Mouse (Mus musculus): ENCODE measurements at regions not wholly inside any gene's neighbourhood (a gene's known extent, or its start where the extent isn't known, plus 50 kb on each side); places are given as distances from the start of the nearest gene placed in this dataset.

GRCm38 (mm10) chr3:144137483-144137882, 67.5 kb downstream of the Lmo4 start:
- DNase-seq (ENCODE audit: low spot score) = no peak

- DNase-seq (ENCODE audit: low spot score) = no peak
These were observed 68.6 kb downstream of the Lmo4 start for GRCm38 (mm10) chr3:144136432-144136831.

GRCm38 (mm10) chr3:144135646-144136045, 69.4 kb downstream of the Lmo4 start:
- no peak for DNase-seq (ENCODE audit: low spot score)

- no peak for DNase-seq (ENCODE audit: low spot score)
These were observed 77.0 kb downstream of the Lmo4 start for GRCm38 (mm10) chr3:144128042-144128441.

GRCm38 (mm10) chr3:144124353-144124752, 80.7 kb downstream of the Lmo4 start:
- DNase-seq (ENCODE audit: low spot score) = no peak

- DNase-seq (ENCODE audit: low spot score) = no peak
These were observed 81.5 kb downstream of the Lmo4 start for GRCm38 (mm10) chr3:144123361-144124072.

- no peak for DNase-seq (ENCODE audit: low spot score)
These were observed 85.9 kb downstream of the Lmo4 start for GRCm38 (mm10) chr3:144119076-144119475.

- no peak for DNase-seq (ENCODE audit: low spot score)
These were observed 91.1 kb downstream of the Lmo4 start for GRCm38 (mm10) chr3:144113672-144114645.

GRCm38 (mm10) chr3:144110331-144111080, 94.5 kb downstream of the Lmo4 start:
- DNase-seq (ENCODE audit: low spot score) = no peak

GRCm38 (mm10) chr3:144109769-144110168, 95.3 kb downstream of the Lmo4 start:
- no peak for DNase-seq (ENCODE audit: low spot score)

- DNase-seq (ENCODE audit: low spot score) = no peak
These were observed 96.7 kb downstream of the Lmo4 start for GRCm38 (mm10) chr3:144108310-144108709.

GRCm38 (mm10) chr3:144107664-144108063, 97.4 kb downstream of the Lmo4 start:
- DNase-seq (ENCODE audit: low spot score) = no peak

- DNase-seq (ENCODE audit: low spot score) = no peak
These were observed 100.7 kb downstream of the Lmo4 start for GRCm38 (mm10) chr3:144104366-144104765.

- DNase-seq (ENCODE audit: low spot score) = no peak
These were observed 105.6 kb downstream of the Lmo4 start for GRCm38 (mm10) chr3:144099444-144099843.

- DNase-seq (ENCODE audit: low spot score) = no peak
These were observed 106.3 kb downstream of the Lmo4 start for GRCm38 (mm10) chr3:144098762-144099161.

GRCm38 (mm10) chr3:144091231-144091630, 113.8 kb downstream of the Lmo4 start:
- no peak for DNase-seq (ENCODE audit: low spot score)

- no peak for DNase-seq (ENCODE audit: low spot score)
These were observed 115.2 kb downstream of the Lmo4 start for GRCm38 (mm10) chr3:144089790-144090256.

GRCm38 (mm10) chr3:144088261-144088884, 116.6 kb downstream of the Lmo4 start:
- no peak for DNase-seq (ENCODE audit: low spot score)

GRCm38 (mm10) chr3:144087771-144088170, 117.2 kb downstream of the Lmo4 start:
- DNase-seq (ENCODE audit: low spot score) = no peak

- DNase-seq (ENCODE audit: low spot score) = no peak
These were observed 118.8 kb downstream of the Lmo4 start for GRCm38 (mm10) chr3:144086176-144086575.

GRCm38 (mm10) chr3:144079960-144080359, 125.1 kb downstream of the Lmo4 start:
- DNase-seq (ENCODE audit: low spot score) = no peak
